Mouse (Mus musculus) erythroblast, embryonic 14.5 days (primary cell): ENCODE data around the gene Thap12.

Experiments
- GATA1 ChIP-seq: IDR thresholded peaks from 2 replicates; pipeline ENCODE4 v1.6.1; 2012; ENCODE audit warnings: low read length, inconsistent platforms, mixed read lengths
- TAL1 ChIP-seq: IDR thresholded peaks from 3 replicates; pipeline ENCODE4 v1.6.1; 2012; ENCODE audit warnings: low read length, inconsistent platforms, mixed read lengths

- TF ChIP-seq GATA1 = no peak
- no peak for TF ChIP-seq TAL1
These were observed 28.6 kb upstream of the Thap12 start for GRCm38 (mm10) chr7:98674344-98674743.
